Mouse (Mus musculus) E14TG2a.4 (cell line): ENCODE data around the gene Tbx2.

Experiments used
- CTCF ChIP-seq: conservative IDR thresholded peaks from 2 replicates; pipeline ENCODE4 v1.5.1; 2014; ENCODE audit warnings: low read length
- NANOG ChIP-seq: IDR thresholded peaks from 2 replicates; pipeline ENCODE4 v1.6.1; 2014; ENCODE audit warnings: borderline replicate concordance, low read length, mixed read lengths
- POU5F1 ChIP-seq: IDR thresholded peaks from 2 replicates; pipeline ENCODE4 v1.6.1; 2014; ENCODE audit warnings: low read length, borderline replicate concordance

DNA sequence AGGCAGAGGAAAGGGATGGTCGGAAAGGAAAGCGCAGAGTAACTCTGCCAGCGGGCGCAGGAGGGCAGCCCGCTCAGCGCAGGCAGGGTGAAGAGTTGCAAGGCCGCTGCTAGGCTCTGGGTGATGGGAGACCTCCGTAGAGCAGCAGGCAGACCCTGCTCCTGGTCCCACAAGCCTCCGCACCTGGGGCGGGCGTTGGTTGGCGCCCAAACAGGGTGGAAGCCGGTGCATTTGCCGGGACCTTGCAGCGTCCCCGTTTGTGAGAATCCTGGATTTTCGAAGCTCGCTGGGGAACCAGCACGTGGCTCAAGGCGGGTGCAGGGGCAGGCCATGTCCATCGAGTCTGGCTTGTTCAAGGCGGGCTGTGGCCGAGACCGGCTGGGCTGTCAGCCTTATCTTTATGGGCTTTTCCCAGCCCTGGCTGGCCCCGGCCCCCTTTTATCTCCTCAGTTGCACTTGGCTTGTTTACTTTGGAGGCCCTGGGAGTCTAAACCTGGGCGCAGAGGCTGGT is 56.2 kb downstream of the Tbx2 start:
- TF ChIP-seq CTCF (no peak), POU5F1 (no peak), NANOG (no peak)
